Mouse (Mus musculus): ENCODE measurements around the gene Slc39a9.

The Slc39a9 gene

GRCm38 (mm10) chr12:80653951-80654658 lies 10.4 kb downstream of the Slc39a9 start:
- peak in 1 of 2 experiments; percentile 46 for DNase-seq (ENCODE audit: inconsistent age in 2 of 2, low spot score in 1 of 2)

GRCm38 (mm10) chr12:80654659-80655025 lies 11.0 kb downstream of the Slc39a9 start:
- DNase-seq (ENCODE audit: inconsistent age in 2 of 2, low spot score in 1 of 2): peak in 1 of 2 experiments; percentile 71

GRCm38 (mm10) chr12:80658661-80659060 lies 15.0 kb downstream of the Slc39a9 start:
- no peak for DNase-seq (ENCODE audit: inconsistent age in 2 of 2, low spot score in 1 of 2)

GRCm38 (mm10) chr12:80662322-80662721 lies 18.6 kb downstream of the Slc39a9 start:
- DNase-seq (ENCODE audit: inconsistent age in 2 of 2, low spot score in 1 of 2): no peak

GRCm38 (mm10) chr12:80663935-80664334 lies 20.3 kb downstream of the Slc39a9 start:
- DNase-seq (ENCODE audit: inconsistent age in 2 of 2, low spot score in 1 of 2): no peak

- DNase-seq (ENCODE audit: inconsistent age in 2 of 2, low spot score in 1 of 2): no peak
These were observed 24.7 kb downstream of the Slc39a9 start for GRCm38 (mm10) chr12:80668391-80668790.

GRCm38 (mm10) chr12:80673170-80673569 lies 29.5 kb downstream of the Slc39a9 start:
- peak; percentile 37 to 82 for DNase-seq (ENCODE audit: inconsistent age in 2 of 2, low spot score in 1 of 2)

GRCm38 (mm10) chr12:80681340-80681739 lies 37.7 kb downstream of the Slc39a9 start:
- DNase-seq (ENCODE audit: inconsistent age in 2 of 2, low spot score in 1 of 2): peak; percentile 15 to 56

GRCm38 (mm10) chr12:80683554-80683953 lies 39.9 kb downstream of the Slc39a9 start:
- DNase-seq (ENCODE audit: inconsistent age in 2 of 2, low spot score in 1 of 2): no peak

GRCm38 (mm10) chr12:80684316-80684715 lies 40.6 kb downstream of the Slc39a9 start:
- DNase-seq (ENCODE audit: inconsistent age in 2 of 2, low spot score in 1 of 2): no peak

GRCm38 (mm10) chr12:80687788-80688211 lies 44.1 kb downstream of the Slc39a9 start:
- peak; percentile 69 to 83 for DNase-seq (ENCODE audit: inconsistent age in 2 of 2, low spot score in 1 of 2)

GRCm38 (mm10) chr12:80689696-80690095 lies 46.0 kb downstream of the Slc39a9 start:
- no peak for DNase-seq (ENCODE audit: inconsistent age in 2 of 2, low spot score in 1 of 2)

- peak in 1 of 2 experiments; percentile 23 for DNase-seq (ENCODE audit: inconsistent age in 2 of 2, low spot score in 1 of 2)
These were observed 48.0 kb downstream of the Slc39a9 start for GRCm38 (mm10) chr12:80691671-80692091.

GRCm38 (mm10) chr12:80692269-80692972 lies 48.7 kb downstream of the Slc39a9 start, which contains the start of gene Plekhd1:
Plekhd1 (plus strand) TSS chr12:80692591.
- peak; percentile 18 to 45 for DNase-seq (ENCODE audit: inconsistent age in 2 of 2, low spot score in 1 of 2)

- no peak for DNase-seq (ENCODE audit: inconsistent age in 2 of 2, low spot score in 1 of 2)
These were observed 50.0 kb downstream of the Slc39a9 start for GRCm38 (mm10) chr12:80693700-80694099.

- no peak for DNase-seq (ENCODE audit: inconsistent age in 2 of 2, low spot score in 1 of 2)
These were observed 51.3 kb downstream of the Slc39a9 start for GRCm38 (mm10) chr12:80695004-80695403.

- no peak for DNase-seq (ENCODE audit: inconsistent age in 2 of 2, low spot score in 1 of 2)
These were observed 55.0 kb downstream of the Slc39a9 start for GRCm38 (mm10) chr12:80698526-80699143.

- DNase-seq (ENCODE audit: inconsistent age in 2 of 2, low spot score in 1 of 2): no peak
These were observed 55.5 kb downstream of the Slc39a9 start for GRCm38 (mm10) chr12:80699144-80699531.

GRCm38 (mm10) chr12:80701332-80701731 lies 57.6 kb downstream of the Slc39a9 start:
- DNase-seq (ENCODE audit: inconsistent age in 2 of 2, low spot score in 1 of 2): no peak

- no peak for DNase-seq (ENCODE audit: inconsistent age in 2 of 2, low spot score in 1 of 2)
These were observed 62.7 kb downstream of the Slc39a9 start for GRCm38 (mm10) chr12:80706208-80706914.

GRCm38 (mm10) chr12:80706915-80707604 lies 63.4 kb downstream of the Slc39a9 start:
- no peak for DNase-seq (ENCODE audit: inconsistent age in 2 of 2, low spot score in 1 of 2)

Measured in adrenal gland, adult (tissue).